Mouse (Mus musculus): ENCODE results near the gene Cblb.

GRCm38 (mm10) chr16:52060100-52060719 lies 29.2 kb downstream of the Cblb start:
- TF ChIP-seq CTCF (IDR thresholded peaks at IDR 0.05; ENCODE audit: control insufficient read depth, insufficient read depth, insufficient read length) (no peak), FOSL1 (IDR thresholded peaks at IDR 0.05; ENCODE audit: insufficient read depth, low read length, poor library complexity, severe bottlenecking) (no peak), MYOD1 (IDR thresholded peaks at IDR 0.05; ENCODE audit: control insufficient read depth, insufficient read length, low read depth) (no peak), CEBPB (IDR thresholded peaks at IDR 0.05; ENCODE audit: low read depth) (no peak), MYOG (IDR thresholded peaks at IDR 0.05; ENCODE audit: control insufficient read depth, extremely low read depth, insufficient read length) (no peak), MAX (IDR thresholded peaks at IDR 0.05) (no peak), USF1 (IDR thresholded peaks at IDR 0.05; ENCODE audit: low read depth) (no peak)
